11 mouse cellular contexts compared by ENCODE assay signal in the genomic region with DNA sequence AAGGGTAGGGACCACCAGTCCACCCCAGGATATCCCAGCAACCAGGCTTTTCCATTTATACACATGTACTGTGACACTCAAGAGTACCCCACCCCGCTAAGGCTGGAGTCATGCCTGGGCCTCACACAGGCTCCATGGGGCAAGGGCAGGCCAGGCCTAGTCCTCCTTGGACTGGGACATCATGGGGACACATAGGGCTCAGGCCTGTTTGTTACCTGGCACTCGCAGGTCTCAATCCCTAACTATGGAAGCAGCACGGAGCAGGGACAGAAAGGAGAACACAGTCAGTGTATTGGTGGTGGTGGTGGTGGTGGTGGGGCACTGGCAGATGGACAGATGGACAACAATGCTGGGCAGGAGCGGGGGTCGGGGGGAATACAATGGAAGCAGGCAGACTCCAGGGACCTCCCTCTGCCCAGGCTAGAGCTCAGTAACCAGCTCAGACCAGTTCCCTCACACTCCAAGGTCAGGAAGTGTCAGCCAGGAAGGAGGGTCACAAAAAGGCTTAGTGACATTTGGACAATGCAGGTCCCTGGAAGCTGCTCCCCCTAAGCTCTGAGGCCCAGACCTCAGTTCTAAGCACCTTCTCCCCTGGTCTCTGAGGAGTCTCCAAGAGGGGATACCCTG. TPM values are rescaled to one million over a fixed set of nuclear protein-coding genes. Genes with fewer than 3 reads are reported as not detected.
A peak's percentile ranks its signal among the peaks of the same experiment; 100 is the strongest.
DNase-seq lines count a peak whose midpoint lies in the region; ATAC-seq and TF ChIP-seq lines count a peak whose summit lies in the region.
"Had no signal": no experiment of that assay in that cellular context is flagged by ENCODE, and none has a peak within 500 bp of the region (broad histone marks: within the 10 kb centered on the region; RNA-seq: fewer than 3 reads in every experiment).

No protein-coding gene starts in this region.

- no peak overlapping the region for H3K9ac ChIP-seq in hindbrain, postnatal 0 days (replicated peaks; ENCODE audit: low read length)
- H3K9ac ChIP-seq in midbrain, embryonic 11.5 days (ENCODE audit: low read length), result peak overlapping the region; percentile 28
- H3K9ac ChIP-seq in midbrain, embryonic 15.5 days, result no peak overlapping the region
- H3K9ac ChIP-seq in embryonic facial prominence, embryonic 13.5 days, result peak overlapping the region; percentile 63
- H3K9ac ChIP-seq in stomach, embryonic 16.5 days (ENCODE audit: low read length), result peak overlapping the region; percentile 47; the same call in 1 of the 2 replicates
- H3K9ac ChIP-seq: stomach, embryonic 15.5 days had no signal

- peaks cover 45% of the 10 kb centered on the region for H3K27me3 ChIP-seq in hindbrain, embryonic 10.5 days (ENCODE audit: insufficient read depth, poor library complexity, severe bottlenecking)
- H3K27me3 ChIP-seq in hindbrain, postnatal 0 days (ENCODE audit: insufficient read depth, low read length), result no peaks in the 10 kb centered on the region
- H3K27me3 ChIP-seq in midbrain, embryonic 11.5 days (ENCODE audit: control insufficient read depth, insufficient read depth, low read length), result no peaks in the 10 kb centered on the region
- H3K27me3 ChIP-seq in midbrain, embryonic 15.5 days (replicated peaks), result no peaks in the 10 kb centered on the region
- peaks cover 15% of the 10 kb centered on the region for H3K27me3 ChIP-seq in embryonic facial prominence, embryonic 13.5 days
- no peaks in the 10 kb centered on the region for H3K27me3 ChIP-seq in stomach, embryonic 16.5 days (ENCODE audit: control insufficient read depth, insufficient read depth, low read length)
- H3K27me3 ChIP-seq: stomach, embryonic 15.5 days had no signal

- H3K4me2 ChIP-seq in hindbrain, postnatal 0 days (ENCODE audit: low read depth, low read length), result no peak overlapping the region
- H3K4me2 ChIP-seq in midbrain, embryonic 11.5 days, result no peak overlapping the region
- H3K4me2 ChIP-seq in midbrain, embryonic 15.5 days, result no peak overlapping the region
- H3K4me2 ChIP-seq in embryonic facial prominence, embryonic 13.5 days, result peak overlapping the region; percentile 48
- no peak overlapping the region for H3K4me2 ChIP-seq in stomach, embryonic 16.5 days (ENCODE audit: low read depth, low read length)

- peak; percentile 44 for DNase-seq in hindbrain, embryonic 10.5 days (ENCODE audit: low spot score)
- DNase-seq in hindbrain, postnatal 0 days (ENCODE audit: low spot score), result no peak
- peak; percentile 85 for DNase-seq in midbrain, embryonic 11.5 days (ENCODE audit: low spot score, missing footprints)

- no peak for ATAC-seq in hindbrain, postnatal 0 days
- no peak for ATAC-seq in midbrain, embryonic 11.5 days (ENCODE audit: low FRiP score)
- ATAC-seq in midbrain, embryonic 15.5 days (replicated peaks), result no peak
- ATAC-seq in embryonic facial prominence, embryonic 13.5 days (ENCODE audit: insufficient number of reproducible peaks, insufficient read depth, low FRiP score, low TSS enrichment, low read depth), result no peak
- ATAC-seq in stomach, embryonic 16.5 days (ENCODE audit: insufficient read depth, low FRiP score), result no peak
- ATAC-seq in granulocyte monocyte progenitor cell, adult 5-6 weeks (replicated peaks; ENCODE audit: poor library complexity, severe bottlenecking), result no peak
- ATAC-seq: intestine, embryonic 16.5 days had no signal

- peaks cover 56% of the 10 kb centered on the region for H3K4me1 ChIP-seq in hindbrain, embryonic 10.5 days (replicated peaks)
- no peaks in the 10 kb centered on the region for H3K4me1 ChIP-seq in hindbrain, postnatal 0 days (ENCODE audit: insufficient read depth, low read length)
- peaks cover 23% of the 10 kb centered on the region for H3K4me1 ChIP-seq in midbrain, embryonic 11.5 days (ENCODE audit: control insufficient read depth, insufficient read depth, low read length)
- H3K4me1 ChIP-seq in midbrain, embryonic 15.5 days, result peaks cover 10% of the 10 kb centered on the region; the same call in 1 of the 2 replicates
- peaks cover 19% of the 10 kb centered on the region for H3K4me1 ChIP-seq in embryonic facial prominence, embryonic 13.5 days
- 0 out of 2 replicates have a peak, but pooled peaks cover 6% of the 10 kb centered on the region for H3K4me1 ChIP-seq in stomach, embryonic 16.5 days (ENCODE audit: control insufficient read depth, insufficient read depth, low read length)

- no peaks in the 10 kb centered on the region for H3K9me3 ChIP-seq in hindbrain, embryonic 10.5 days
- no peaks in the 10 kb centered on the region for H3K9me3 ChIP-seq in hindbrain, postnatal 0 days (ENCODE audit: low read length)
- no peaks in the 10 kb centered on the region for H3K9me3 ChIP-seq in midbrain, embryonic 11.5 days (ENCODE audit: control insufficient read depth, low read length)
- H3K9me3 ChIP-seq in midbrain, embryonic 15.5 days, result no peaks in the 10 kb centered on the region
- H3K9me3 ChIP-seq in embryonic facial prominence, embryonic 13.5 days, result no peaks in the 10 kb centered on the region
- H3K9me3 ChIP-seq in stomach, embryonic 16.5 days (replicated peaks; ENCODE audit: control insufficient read depth, low read length), result no peaks in the 10 kb centered on the region
- H3K9me3 ChIP-seq: stomach, embryonic 15.5 days had no signal

- H3K27ac ChIP-seq in hindbrain, embryonic 10.5 days, result peak overlapping the region; percentile 85
- H3K27ac ChIP-seq in hindbrain, postnatal 0 days, result no peak overlapping the region
- H3K27ac ChIP-seq in midbrain, embryonic 11.5 days (ENCODE audit: low read depth, low read length), result no peak overlapping the region
- no peak overlapping the region for H3K27ac ChIP-seq in midbrain, embryonic 15.5 days
- H3K27ac ChIP-seq in embryonic facial prominence, embryonic 13.5 days, result no peak overlapping the region
- H3K27ac ChIP-seq in stomach, embryonic 16.5 days (ENCODE audit: low read length), result no peak overlapping the region
- H3K27ac ChIP-seq: stomach, embryonic 15.5 days had no signal

- no peak for TF ChIP-seq CTCF in hindbrain, postnatal 0 days (IDR thresholded peaks at IDR 0.05; ENCODE audit: low read depth)

- 60% methylated on average over 5 of the region's 5 CpGs for WGBS in hindbrain, embryonic 10.5 days
- 84% methylated on average over 3 of the region's 5 CpGs for WGBS in hindbrain, postnatal 0 days
- 59% methylated on average over 5 of the region's 5 CpGs for WGBS in midbrain, embryonic 11.5 days
- WGBS in midbrain, embryonic 15.5 days, result 54% methylated on average over 5 of the region's 5 CpGs
- 84% methylated on average over 5 of the region's 5 CpGs for WGBS in embryonic facial prominence, embryonic 13.5 days
- 85% methylated on average over 5 of the region's 5 CpGs for WGBS in stomach, embryonic 16.5 days

- 0 out of 2 replicates have a peak overlapping the region, but pooled peaks have one; percentile 30 for H3K4me3 ChIP-seq in hindbrain, embryonic 10.5 days
- no peak overlapping the region for H3K4me3 ChIP-seq in hindbrain, postnatal 0 days (ENCODE audit: low read length)
- no peak overlapping the region for H3K4me3 ChIP-seq in midbrain, embryonic 11.5 days (ENCODE audit: low read depth, low read length)
- H3K4me3 ChIP-seq in midbrain, embryonic 15.5 days, result no peak overlapping the region
- H3K4me3 ChIP-seq in embryonic facial prominence, embryonic 13.5 days, result no peak overlapping the region
- no peak overlapping the region for H3K4me3 ChIP-seq in stomach, embryonic 16.5 days (replicated peaks; ENCODE audit: low read length)
- H3K4me3 ChIP-seq: stomach, embryonic 15.5 days had no signal

- peaks cover 21% of the 10 kb centered on the region for H3K36me3 ChIP-seq in hindbrain, embryonic 10.5 days
- H3K36me3 ChIP-seq in hindbrain, postnatal 0 days (ENCODE audit: insufficient read depth, low read length), result peaks cover 11% of the 10 kb centered on the region
- H3K36me3 ChIP-seq in midbrain, embryonic 11.5 days (ENCODE audit: control insufficient read depth, insufficient read depth, low read length), result peaks cover 6% of the 10 kb centered on the region
- peaks cover 11% of the 10 kb centered on the region; the same call in 1 of the 2 replicates for H3K36me3 ChIP-seq in midbrain, embryonic 15.5 days (replicated peaks)
- peaks cover 19% of the 10 kb centered on the region for H3K36me3 ChIP-seq in embryonic facial prominence, embryonic 13.5 days
- H3K36me3 ChIP-seq in stomach, embryonic 16.5 days (ENCODE audit: control insufficient read depth, insufficient read depth, low read length), result no peaks in the 10 kb centered on the region

RNA-seq across cellular contexts. Expression of a gene that starts 21.3 kb away (rescaled TPM):
- 39.9 and 46.5 TPM in 2 replicates for polyA plus RNA-seq in hindbrain, embryonic 10.5 days (2016; fragmentation: Nextera tagmentation; extraction: Ambion mirVana)
- 34.5 and 40.9 TPM in 2 replicates for total RNA-seq in hindbrain, postnatal 0 days (2014; rRNA removed)
- polyA plus RNA-seq in hindbrain, postnatal 0 days (2015; fragmentation: Nextera tagmentation; extraction: Ambion mirVana), result 25.2 and 28.1 TPM in 2 replicates
- polyA plus RNA-seq in midbrain, embryonic 11.5 days (2014; fragmentation: Nextera tagmentation; extraction: Ambion mirVana), result 37.0 and 40.4 TPM in 2 replicates
- polyA plus RNA-seq in midbrain, embryonic 15.5 days (2015; fragmentation: Nextera tagmentation; extraction: Ambion mirVana), result 44.3 and 44.9 TPM in 2 replicates
- polyA plus RNA-seq in embryonic facial prominence, embryonic 13.5 days (2015; fragmentation: Nextera tagmentation; extraction: Ambion mirVana), result 48.3 and 54.1 TPM in 2 replicates
- polyA plus RNA-seq in stomach, embryonic 16.5 days (2015; fragmentation: Nextera tagmentation; extraction: Ambion mirVana), result 40.6 and 40.8 TPM in 2 replicates
- 36.3 and 45.1 TPM in 2 replicates for total RNA-seq in granulocyte monocyte progenitor cell, adult 5-6 weeks (2014; fragmentation: Nextera tagmentation)
- total RNA-seq in granulocyte monocyte progenitor cell, adult 5-6 weeks (2017), result 17.3 and 20.8 TPM in 2 replicates

RNA-seq across cellular contexts. Expression of a gene that starts 24.5 kb away (rescaled TPM):
- 534 and 601 TPM in 2 replicates for polyA plus RNA-seq in hindbrain, embryonic 10.5 days (2016; fragmentation: Nextera tagmentation; extraction: Ambion mirVana)
- 149 and 177 TPM in 2 replicates for total RNA-seq in hindbrain, postnatal 0 days (2014; rRNA removed)
- polyA plus RNA-seq in hindbrain, postnatal 0 days (2015; fragmentation: Nextera tagmentation; extraction: Ambion mirVana), result 106 and 122 TPM in 2 replicates
- 456 and 535 TPM in 2 replicates for polyA plus RNA-seq in midbrain, embryonic 11.5 days (2014; fragmentation: Nextera tagmentation; extraction: Ambion mirVana)
- 116 and 149 TPM in 2 replicates for polyA plus RNA-seq in midbrain, embryonic 15.5 days (2015; fragmentation: Nextera tagmentation; extraction: Ambion mirVana)
- polyA plus RNA-seq in embryonic facial prominence, embryonic 13.5 days (2015; fragmentation: Nextera tagmentation; extraction: Ambion mirVana), result 4.2 and 6.0 TPM in 2 replicates
- polyA plus RNA-seq in stomach, embryonic 16.5 days (2015; fragmentation: Nextera tagmentation; extraction: Ambion mirVana), result 0.59 and 1.0 TPM in 2 replicates
- total RNA-seq in granulocyte monocyte progenitor cell, adult 5-6 weeks (2014; fragmentation: Nextera tagmentation), result 0.85 TPM in 1 of 2 replicates, not detected in the other
- total RNA-seq in granulocyte monocyte progenitor cell, adult 5-6 weeks (2017), result 0.52 TPM in 1 of 2 replicates, not detected in the other
- total RNA-seq: gastrocnemius, postnatal 25 days had no signal
- polyA plus RNA-seq: heart, postnatal 0 days had no signal

RNA-seq across cellular contexts. Expression of a gene that starts 56.9 kb away (rescaled TPM):
- 0.43 and 0.87 TPM in 2 replicates for polyA plus RNA-seq in hindbrain, embryonic 10.5 days (2016; fragmentation: Nextera tagmentation; extraction: Ambion mirVana)
- 0.52 TPM in 1 of 2 replicates, not detected in the other for total RNA-seq in hindbrain, postnatal 0 days (2014; rRNA removed)
- polyA plus RNA-seq in hindbrain, postnatal 0 days (2015; fragmentation: Nextera tagmentation; extraction: Ambion mirVana), result 0.16 and 0.29 TPM in 2 replicates
- 0.93 and 1.2 TPM in 2 replicates for polyA plus RNA-seq in midbrain, embryonic 11.5 days (2014; fragmentation: Nextera tagmentation; extraction: Ambion mirVana)
- polyA plus RNA-seq in midbrain, embryonic 15.5 days (2015; fragmentation: Nextera tagmentation; extraction: Ambion mirVana), result 0.19 and 0.28 TPM in 2 replicates
- 1.6 and 1.8 TPM in 2 replicates for polyA plus RNA-seq in embryonic facial prominence, embryonic 13.5 days (2015; fragmentation: Nextera tagmentation; extraction: Ambion mirVana)
- 4.3 and 4.6 TPM in 2 replicates for polyA plus RNA-seq in stomach, embryonic 16.5 days (2015; fragmentation: Nextera tagmentation; extraction: Ambion mirVana)
- total RNA-seq in granulocyte monocyte progenitor cell, adult 5-6 weeks (2014; fragmentation: Nextera tagmentation), result 85.4 and 110 TPM in 2 replicates
- total RNA-seq in granulocyte monocyte progenitor cell, adult 5-6 weeks (2017), result 33.2 and 38.4 TPM in 2 replicates

Comparison
In these comparisons a context has a peak if more than half of its experiments do, and no peak if none do; other contexts are left out.
1. H3K9ac ChIP-seq: peak in midbrain, embryonic 11.5 days (single experiment), embryonic facial prominence, embryonic 13.5 days (single experiment) and stomach, embryonic 16.5 days (single experiment); none in hindbrain, postnatal 0 days (single experiment) and midbrain, embryonic 15.5 days (single experiment).
2. RNA of a gene that starts 24.5 kb away (polyA plus RNA-seq): 534 to 601 TPM in hindbrain, embryonic 10.5 days, 456 to 535 TPM in midbrain, embryonic 11.5 days, 116 to 149 TPM in midbrain, embryonic 15.5 days and 106 to 122 TPM in hindbrain, postnatal 0 days; 4.2 to 6.0 TPM in embryonic facial prominence, embryonic 13.5 days and 0.59 to 1.0 TPM in stomach, embryonic 16.5 days; every median in the first group is over 10 times any median in the second.